Mouse (Mus musculus) adrenal gland (tissue): ENCODE measurements around the gene Rarb.

Experiments
- intact Hi-C: fragments of 180-260 bp; cut with DNase I; formaldehyde crosslinking; loops from one replicate; pipeline ENCODE4 v1.15.1; 2025

Gene Rarb

DNA sequence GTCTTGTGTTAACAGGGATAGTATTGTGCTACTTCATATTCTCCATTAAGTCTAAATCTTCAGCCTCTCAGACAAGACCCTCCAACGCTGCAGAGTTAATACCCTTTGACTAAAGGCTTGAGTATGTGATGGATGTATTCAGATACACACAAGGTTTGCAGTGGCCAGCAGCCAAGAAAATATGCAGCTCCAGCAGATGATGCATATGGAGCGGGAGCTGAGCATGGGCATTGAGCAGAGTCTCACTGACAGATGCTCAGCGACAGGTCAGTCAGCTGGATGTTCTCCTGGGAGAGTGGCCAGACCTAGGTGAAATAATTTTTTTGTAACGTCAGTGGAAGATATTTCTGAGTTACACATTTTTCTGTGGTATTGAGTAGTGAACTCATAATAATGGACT is 229.8 kb downstream of the Rarb start:
- intact Hi-C loops: no loop called here

DNA sequence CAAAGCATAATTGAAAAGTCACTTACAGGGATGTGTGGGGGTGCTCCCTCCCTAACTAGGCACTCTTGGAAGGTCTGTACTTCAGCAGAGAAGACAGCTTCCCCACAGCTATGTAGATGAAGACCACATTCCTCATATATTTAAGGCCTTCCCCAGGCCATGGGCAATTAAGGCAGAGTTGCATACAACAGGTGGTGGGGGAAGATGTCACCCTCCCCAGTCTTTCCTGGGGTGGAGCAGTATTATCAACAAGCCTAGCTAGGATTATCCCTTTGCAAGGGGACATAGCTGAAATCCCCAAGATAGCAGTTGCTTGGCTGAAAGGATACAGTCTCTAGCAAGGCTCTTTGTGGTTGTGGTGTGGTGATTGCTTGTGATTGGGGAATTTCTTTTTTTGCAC is 240.9 kb downstream of the Rarb start:
- intact Hi-C loops: loop anchor here (5.0 kb wide), 1 partner anchor 146 kb away; no protein-coding TSS in a partner anchor

DNA sequence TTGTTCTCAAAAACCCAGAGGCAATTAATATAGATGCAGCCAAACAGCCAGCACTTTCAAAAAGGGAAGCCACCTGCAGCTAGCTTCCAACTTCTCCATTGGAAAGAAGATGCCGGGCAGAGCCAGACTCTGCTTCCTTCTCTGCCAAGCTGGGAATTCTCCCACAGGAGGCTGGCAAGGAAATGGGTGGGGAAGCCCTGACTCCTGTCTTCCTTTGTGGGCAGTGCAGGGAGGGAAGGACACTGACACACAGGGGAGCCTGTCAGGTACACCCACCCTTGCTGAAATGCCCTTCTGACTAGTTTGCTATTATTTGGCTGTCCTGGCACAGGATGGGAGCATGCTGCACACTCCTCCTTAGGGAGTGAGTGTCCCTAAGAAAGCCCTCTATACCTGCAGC is 241.9 kb downstream of the Rarb start:
- intact Hi-C loops: loop anchor here (5.0 kb wide), 1 partner anchor 145 kb away; no protein-coding TSS in a partner anchor

DNA sequence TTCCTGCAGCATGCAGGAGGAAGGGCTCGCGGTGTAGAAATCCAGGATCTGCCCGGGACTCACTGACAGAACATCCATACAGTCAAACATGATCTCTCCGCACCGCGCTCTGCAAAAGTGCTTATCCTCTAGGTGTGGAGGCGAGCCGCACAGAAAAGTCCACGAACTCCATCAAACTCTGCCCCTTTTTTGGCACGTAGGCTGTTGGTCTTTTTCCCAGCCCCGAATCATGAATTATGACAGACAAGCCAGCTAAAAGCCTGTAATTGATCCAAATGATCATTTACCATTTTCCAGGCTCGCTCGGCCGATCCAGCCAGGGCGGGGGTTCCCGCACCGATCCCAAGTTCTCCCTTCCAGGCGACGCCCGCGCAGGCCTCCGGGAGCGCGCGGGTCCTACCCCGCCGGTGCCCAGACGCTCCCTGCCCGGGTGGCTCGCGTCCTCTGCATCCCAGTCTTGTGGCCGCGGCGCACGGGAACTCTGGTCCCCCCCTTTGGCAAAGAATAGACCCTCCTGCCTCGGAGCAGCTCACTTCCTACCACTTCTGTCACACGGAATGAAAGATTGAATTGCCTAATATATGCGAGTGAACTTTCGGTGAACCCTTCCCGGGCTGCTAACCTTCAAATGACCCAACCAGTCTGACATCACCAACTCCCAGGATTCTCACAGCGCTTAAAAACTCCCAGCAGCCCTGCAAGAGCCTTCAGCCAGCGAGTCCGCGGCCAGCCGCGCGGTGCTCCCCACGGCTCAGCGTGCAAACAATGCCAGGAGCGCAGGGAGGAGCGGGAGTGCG is 243.8 kb downstream of the Rarb start:
- intact Hi-C loops: loop anchor here (5.0 kb wide), 1 partner anchor 143 kb away; no protein-coding TSS in a partner anchor

DNA sequence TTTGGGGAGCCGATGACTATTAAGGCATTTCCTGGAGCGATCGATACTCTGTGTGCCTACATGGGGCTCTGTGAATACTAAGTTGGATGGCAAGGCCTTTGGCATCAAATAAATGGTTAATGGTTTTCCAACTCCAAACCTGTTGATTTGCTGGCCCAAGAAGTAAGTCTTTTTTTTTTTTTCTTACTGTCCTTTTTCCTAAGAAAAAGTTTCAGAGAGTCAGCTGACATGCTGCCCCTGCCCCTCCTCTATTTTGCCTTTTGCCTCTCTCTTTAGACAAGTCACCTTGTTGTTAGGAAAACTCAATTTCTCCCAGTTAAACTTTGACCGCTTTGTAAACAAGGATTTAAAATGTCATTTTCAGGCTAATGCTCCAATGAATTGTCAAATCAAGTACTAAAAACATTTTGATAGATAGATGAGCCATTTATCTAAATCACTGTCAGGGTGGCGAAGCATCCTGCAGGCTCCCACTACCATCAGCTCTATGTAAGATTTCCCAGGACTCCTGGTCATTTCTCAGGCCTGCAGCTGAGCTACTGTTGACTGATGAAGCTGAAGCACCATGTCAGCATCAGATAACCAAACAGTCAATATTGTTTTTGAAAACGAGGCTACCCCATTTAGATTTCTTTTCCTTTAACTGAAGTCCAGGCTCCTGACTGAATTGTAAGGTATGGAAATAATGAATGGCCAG is 245.3 kb downstream of the Rarb start:
- intact Hi-C loops: no loop called here

DNA sequence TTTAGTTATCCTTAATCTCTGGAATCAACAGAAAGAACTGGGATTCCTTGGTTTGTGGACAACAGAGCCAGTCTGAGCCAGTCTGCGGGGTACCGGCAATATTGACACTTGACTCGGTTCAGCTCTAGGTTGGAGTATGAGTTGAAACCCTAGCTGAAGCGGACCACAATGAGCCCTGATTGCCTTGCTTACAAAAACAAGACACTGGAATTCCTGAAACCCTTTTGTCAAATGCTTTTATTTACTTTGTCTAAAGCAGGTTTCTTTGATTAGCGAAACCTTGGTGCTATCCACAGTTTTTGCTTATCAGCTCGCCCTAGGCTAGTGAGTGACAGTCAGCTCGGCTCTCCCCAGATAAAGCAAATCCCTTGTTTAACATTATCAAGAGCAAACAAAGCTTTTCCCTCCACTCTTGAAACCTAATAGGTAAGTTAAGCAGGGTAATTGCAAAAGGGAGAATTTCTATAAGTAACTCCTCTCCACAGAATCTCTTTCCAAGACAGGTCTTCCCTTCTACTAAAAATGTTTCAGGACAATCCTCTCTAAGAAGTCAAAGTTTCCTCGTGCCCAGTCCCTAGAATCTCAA is 246.1 kb downstream of the Rarb start:
- intact Hi-C loops: no loop called here

DNA sequence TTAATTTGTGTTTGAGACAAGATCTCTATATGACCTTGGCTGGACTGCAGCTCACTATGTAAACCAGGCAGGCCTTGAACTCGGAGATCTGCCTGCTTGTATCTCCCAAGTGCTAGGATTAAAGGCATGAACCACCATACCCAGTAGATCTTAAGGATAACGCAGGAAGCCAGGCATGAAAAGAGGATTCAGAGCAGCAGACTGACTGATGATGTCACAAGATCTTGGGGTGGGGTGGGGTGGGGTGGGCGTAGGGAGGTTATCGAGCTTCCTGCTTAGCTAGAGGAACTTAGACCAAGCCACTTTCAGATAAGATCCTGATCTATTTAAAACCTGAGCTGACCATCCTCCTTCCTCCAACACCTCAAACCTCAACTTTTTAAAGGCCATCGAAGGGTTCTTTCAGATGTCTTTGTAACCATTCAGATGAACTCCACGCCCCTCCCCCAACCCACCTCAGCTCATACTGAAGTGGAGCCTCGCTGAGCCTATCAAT is 249.4 kb downstream of the Rarb start:
- intact Hi-C loops: no loop called here

DNA sequence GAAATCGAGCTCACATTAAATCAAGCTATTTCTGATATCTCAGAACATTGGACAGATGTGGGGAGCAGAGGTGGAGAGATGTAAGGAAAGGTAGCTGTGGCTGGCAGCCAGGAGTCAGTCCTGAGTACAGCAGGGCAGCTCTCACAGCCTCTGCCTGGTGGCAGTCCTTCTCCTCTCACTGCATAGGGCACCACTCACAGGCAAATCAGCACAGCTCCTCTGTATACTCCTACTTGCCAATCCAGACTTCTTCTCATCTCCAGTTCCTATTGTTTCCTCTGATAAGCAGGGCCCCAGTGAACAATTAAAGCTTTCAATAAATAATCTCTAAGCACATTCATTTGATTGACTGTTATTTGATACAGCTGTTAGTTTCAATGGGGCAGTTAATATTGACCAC is 252.0 kb downstream of the Rarb start:
- intact Hi-C loops: no loop called here

DNA sequence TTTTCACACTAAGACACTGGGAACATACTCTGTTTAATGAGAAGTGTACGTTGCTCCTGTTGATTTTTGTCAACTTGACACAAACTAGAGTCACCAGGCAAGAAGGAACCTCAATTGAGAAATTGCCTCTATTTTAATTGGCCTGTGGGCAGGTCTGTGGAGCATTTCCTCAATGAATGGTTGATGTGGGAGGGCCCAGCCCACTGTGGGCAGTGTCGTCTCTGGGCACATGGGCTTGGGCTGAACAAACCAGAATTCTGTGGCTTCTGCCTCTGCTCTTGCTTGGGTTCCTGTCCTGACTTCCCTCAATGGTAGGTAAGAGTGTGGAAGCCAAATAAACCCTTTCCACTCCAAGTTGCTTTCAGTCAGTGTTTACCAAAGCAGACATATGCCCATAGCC is 255.0 kb downstream of the Rarb start:
- intact Hi-C loops: no loop called here

DNA sequence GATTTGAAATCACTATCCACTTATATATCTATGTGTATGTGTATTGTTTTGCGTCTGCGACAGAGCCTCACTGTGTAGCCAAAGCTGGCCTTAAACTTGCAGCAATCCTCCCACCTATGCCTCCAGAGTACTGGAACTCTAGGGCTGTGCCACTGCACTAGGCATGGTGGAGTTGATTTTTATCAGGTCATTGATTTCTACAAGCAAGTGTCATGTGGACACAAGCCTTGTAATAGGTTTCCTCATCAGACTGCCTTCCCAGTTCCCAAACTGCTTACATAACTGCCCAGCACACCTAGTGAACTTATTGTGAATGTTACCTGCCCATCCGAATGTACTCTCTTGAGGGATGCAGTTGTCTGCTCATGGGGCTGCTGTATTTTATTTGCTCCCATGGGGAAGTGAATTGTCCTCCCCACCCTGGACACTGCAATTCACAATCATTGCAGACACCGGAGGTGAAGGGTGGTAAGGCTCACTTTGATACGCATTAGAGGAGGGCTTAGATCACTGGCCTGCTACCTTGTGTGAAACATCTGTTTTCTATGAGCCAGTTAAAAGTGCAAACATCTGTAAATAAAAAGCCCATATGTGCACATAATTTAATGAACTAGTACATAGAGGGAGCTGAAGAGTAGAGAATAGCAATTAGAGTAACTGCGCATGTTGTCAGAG is 257.3 kb downstream of the Rarb start:
- intact Hi-C loops: no loop called here

DNA sequence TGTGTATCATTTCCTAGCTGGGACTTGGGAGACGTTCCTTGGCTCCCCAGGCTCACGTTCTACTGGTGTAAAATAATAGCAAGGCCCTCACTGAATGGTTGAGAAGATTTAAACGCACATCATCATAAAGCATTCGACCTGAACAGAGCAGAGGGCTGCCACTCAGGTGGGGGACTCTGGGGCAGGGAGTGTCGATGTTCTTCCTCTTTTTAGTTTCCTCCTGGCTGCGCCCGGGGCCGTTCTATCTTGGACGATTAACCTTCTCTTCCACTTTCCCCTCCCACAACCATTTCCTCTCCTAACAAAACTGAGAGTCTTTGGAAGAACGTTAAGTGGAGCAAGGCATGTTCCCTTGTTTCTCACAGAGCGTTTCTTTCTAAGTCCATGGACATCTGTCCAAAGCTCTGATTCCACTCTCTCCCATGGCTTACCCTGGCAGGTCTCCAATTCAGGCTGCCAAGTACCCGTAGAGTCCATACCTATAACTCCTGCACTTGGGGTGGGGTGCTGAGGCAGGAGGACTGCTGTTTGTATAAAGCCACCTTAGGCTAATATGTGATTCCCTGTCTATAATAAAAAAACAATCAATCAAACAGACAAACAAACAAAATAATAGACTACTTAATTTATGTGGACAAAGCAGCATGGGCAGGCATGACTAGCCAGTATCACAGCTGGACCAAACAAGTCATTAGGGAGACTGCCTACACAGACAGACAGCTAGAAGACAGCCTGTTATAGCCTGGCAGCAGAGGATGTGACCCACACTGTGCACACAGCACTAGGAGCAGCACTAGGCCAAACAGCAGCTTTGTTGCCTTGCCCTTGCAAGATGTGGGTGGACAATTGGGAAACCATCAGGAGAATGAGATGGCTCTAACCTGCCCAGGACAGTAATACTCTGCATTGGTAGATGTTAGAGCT is 259.4 kb downstream of the Rarb start:
- intact Hi-C loops: no loop called here

DNA sequence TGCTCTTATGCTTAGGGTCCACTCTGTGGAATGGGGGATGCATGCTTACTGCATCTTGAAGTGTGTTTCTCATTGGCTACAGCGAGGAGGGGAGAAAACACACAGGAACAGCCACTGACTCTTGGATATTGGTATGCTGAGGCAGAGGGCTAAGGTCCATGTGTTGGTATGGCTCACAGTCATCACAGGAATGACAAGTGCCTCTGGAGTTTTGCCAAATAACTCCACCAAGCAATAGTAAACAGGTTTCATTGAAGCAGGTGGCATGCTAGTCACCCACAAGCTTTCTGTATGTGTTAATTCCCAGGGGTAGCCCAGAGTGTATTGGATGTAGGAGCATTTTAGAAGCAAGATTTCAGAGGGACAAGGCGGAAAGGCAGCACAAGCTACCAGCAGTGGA is 260.9 kb downstream of the Rarb start:
- intact Hi-C loops: no loop called here

DNA sequence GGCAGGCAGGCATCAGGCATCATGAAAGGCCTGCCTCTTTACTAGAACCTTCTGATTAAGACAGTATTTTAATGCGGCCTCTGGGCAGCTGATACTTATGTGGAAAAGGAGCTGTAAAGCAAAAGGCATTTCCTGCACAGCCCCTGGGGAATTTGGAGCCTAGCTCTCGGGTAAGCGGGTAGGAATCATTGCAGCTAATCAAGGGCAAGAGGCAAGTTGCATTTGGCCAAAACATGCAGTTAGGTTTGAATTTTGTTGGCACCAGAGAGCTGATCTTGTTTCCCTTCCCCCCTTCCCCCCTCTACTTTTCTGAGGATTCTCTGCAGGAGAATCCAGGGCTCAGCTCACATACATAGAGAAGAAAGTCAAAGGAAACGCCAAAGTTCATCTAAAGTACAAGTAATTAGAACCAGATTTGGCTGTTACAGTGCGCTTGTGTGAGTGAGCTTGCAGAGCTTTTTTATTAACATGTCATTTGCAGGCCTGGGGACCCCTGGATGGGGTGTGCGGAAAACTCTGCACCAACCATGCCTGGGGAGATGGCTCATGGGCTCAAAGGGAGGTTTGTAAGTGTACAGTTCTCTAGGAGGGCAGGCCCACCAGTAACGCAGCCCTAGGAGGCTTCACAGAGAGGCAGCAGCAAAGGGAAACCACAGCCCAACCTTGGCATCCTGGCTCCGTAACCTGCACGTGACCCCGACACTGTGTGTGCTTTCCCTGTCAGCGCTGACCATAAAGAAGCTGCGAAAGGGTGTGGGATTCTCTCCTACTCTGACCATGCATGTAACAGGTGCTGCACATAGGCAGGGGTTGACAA is 264.1 kb downstream of the Rarb start:
- intact Hi-C loops: no loop called here

DNA sequence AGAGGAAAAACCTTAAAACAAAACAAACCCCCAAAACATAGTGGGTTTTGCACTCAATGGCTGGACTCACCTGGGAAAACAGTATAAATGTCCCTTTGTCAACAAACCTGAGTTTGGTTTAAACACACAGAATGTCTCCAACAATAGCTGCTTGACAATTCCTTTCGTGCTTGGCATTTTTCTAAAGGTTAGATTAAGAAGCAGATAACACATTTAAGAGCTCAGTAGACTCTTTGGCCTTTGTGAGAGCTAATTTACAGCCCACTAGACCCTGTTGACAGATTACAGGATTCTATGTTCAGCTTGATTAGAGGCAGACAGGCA is 264.7 kb downstream of the Rarb start:
- intact Hi-C loops: no loop called here

DNA sequence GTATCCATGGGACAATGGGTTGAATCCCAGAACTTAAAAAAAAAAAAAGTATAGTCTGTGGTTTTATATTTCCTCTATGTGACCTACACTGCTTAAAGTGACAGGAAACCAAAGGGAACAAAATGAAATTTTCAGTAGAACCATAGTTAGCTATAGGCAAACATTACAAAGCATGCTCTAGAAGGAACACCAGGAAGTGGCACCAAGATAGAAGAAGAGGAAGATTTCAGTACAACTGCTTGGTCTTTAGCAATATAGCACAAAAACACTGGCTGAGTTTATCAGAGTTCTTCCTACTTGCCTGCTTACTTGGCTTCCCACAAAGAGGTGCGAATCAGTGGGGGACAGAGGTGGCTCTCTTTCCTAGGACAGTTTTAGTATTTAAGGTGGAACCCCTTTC is 266.7 kb downstream of the Rarb start:
- intact Hi-C loops: no loop called here

DNA sequence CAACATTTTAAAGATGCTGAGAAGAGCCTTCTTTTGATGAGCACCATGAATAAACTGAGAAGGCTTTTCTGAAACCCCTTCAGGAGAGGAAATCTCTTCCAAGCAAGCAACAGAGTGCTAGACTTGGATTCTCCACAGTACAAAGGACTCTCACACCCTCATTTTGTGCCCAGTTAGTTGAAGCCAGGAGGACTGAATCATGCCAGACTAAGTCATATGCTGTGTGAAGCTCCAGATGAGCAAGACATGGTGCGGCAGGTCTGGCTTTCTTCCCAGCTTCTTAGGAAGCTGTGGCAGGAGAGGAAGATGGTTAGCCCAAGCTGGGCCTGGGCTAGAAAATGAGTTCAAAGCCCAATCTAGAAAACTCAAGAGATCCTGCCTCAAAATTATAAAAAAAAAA is 267.1 kb downstream of the Rarb start:
- intact Hi-C loops: no loop called here

DNA sequence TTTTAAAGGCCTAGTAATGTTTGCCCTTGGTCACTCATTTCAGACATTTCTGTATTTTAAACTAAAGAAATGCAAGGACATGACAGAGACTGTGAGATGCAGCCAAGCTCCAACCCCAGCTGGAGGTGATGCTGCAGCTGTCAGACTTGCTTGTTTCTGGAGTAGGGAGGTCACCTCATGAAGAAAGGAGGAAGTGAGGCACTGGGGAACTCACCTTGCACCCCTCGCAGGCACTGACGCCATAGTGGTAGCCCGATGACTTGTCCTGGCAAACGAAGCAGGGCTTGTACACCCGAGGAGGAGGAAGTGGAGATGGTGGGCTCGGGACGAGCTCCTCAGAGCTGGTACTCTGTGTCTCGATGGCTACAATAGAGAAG is 270.8 kb downstream of the Rarb start:
- intact Hi-C loops: no loop called here

DNA sequence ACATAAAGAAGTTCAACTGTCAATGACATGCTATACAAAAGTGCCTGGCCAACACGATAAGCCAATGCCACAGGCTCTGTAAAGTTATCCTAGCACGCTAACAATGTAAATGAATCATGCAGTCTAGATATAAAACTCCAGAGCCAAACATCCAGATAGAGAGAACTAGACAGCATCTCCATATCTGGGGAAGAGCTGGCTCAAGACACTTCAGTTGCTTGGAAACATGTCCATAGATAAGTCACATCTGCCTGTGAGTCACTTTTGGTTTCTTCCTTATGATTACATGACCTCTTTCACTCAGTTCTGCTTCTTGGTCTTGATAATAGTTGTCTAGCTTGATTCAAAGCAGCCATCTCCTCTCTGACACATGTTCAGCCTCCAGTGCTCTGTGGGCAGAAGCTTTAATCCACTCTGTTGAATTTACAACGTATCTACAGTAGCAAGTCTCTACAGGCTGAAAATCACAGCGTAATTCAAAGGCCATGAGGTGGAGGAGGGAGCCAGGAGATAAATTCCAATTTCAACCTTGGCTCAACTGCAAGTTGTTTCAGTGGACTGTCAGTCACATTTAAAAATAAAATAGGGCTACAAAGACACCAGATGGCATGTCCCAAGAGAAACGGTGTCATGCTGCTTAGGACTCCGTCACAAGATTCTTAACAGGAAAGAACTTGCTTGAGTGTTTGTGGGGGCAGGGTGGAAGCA is 271.3 kb downstream of the Rarb start:
- intact Hi-C loops: no loop called here

DNA sequence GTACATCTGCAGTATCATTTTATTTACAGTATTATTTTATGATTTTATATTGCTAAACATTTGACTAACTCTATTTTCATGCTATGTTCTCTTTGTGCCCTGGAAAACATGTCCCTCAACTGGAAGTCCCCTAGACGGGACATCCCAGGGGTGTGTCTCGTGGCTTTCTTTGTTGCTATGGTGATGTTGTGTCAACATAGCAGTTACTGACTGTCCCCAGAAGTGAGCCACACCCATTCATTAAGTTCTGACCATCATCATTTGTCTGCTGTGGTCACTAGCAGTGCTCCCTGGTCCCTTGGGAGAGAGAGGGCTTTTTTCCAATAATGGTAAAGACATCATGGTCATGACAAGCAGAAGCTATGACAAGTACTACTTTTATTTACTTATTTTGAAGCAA is 274.0 kb downstream of the Rarb start:
- intact Hi-C loops: no loop called here
